Mouse (Mus musculus): ENCODE results near the gene Saysd1. TPM values are rescaled to one million over a fixed set of nuclear protein-coding genes. Genes with fewer than 3 reads are reported as not detected.

The Saysd1 gene
- 8.6 TPM for total RNA-seq (2023)

DNA sequence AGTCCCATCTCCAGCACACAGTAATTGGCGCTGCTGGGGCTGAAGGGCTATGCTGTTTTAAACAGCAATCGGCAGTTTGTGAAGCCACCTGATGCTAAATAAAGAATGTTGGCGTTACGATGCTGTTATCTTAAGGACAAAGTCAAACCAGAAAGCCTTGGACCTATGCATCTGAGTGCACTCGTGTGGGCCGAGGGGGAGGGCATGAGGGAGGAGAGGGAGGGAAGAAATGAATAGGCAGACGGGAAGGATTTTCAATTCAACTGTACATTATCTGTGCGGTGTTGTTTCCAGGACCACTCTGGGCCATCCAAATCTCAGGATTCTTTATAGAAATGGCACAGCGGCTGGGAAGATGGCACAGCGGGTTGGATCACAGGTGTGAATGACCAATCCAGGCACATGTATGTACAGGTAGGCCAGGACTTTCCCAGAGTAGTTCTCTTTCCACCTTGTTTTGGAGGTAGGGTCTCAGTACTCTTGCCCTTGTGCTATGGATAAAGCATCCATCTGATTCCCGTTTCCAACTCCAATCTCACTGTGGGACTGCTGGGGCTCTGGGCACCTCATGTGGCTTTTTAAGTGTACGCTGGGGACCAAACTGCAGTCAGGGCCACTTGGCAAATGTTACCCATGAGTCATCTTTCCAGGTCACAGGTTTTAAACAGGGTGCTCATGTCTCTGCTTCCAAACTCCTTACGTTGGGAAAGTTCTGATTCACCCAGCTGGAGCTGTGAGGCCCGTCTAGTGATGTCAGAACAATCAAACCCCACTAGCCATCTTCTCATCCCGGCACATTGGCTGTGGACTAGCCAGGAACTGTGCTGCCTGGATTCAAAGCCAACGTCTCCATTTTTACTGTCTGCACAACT lies at the start of gene Saysd1:
Gene Saysd1 (minus strand): TSS at position 51 of the 872 bp plus-strand sequence.

DNA sequence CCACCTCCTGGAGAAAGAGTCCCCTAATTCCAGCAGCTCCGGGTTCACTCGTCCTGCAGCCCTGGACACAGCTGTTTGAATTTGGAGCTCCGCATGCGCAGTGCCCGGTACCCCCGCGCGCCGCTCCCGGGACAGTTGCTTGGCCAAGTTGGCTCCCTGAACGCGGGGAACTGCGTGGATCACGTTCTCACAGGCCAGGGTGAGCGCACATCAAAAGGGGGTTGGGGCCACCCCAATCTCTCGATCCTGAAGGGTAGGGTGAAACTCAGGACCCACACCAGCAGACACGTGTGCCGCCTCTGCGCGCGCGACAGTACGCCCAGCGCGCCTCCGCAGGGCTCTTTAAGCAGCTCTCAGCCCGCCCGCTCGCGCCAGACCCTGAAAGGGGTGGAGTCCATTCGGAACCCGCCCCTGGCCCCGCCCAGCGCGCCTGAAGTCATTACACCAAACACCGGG lies 43.2 kb upstream of the Saysd1 start, which contains the start of gene Kcnk5:
Gene Kcnk5 (minus strand): TSS at position 344 of the 456 bp plus-strand sequence.

Other genes with a start within 250 kb of the Saysd1 start
- 33.6 TPM for gene Gng2, start 160.9 kb downstream of the Saysd1 start, total RNA-seq (2023)
- 1.6 TPM for gene Kcnk5, start 43.3 kb upstream of the Saysd1 start, total RNA-seq (2023)
- not detected for gene Kcnk16, start 130.7 kb upstream of the Saysd1 start, total RNA-seq (2023)
- gene Nudt13, start 156.2 kb upstream of the Saysd1 start, total RNA-seq (2023): 20.2 TPM
- gene Ecd, start 209.6 kb upstream of the Saysd1 start, total RNA-seq (2023): 35.4 TPM
- 38.7 TPM for gene Fam149b, start 209.6 kb upstream of the Saysd1 start, total RNA-seq (2023)

Measured in CD4-positive naive resting alpha-beta T cell, adult 57 days (primary cell).